Mouse (Mus musculus) embryonic facial prominence, embryonic 10.5 days (tissue): ENCODE measurements around the gene Syde2. TPM values are rescaled to one million over a fixed set of nuclear protein-coding genes. Genes with fewer than 3 reads are reported as not detected.
A peak's percentile ranks its signal among the peaks of the same experiment; 100 is the strongest.
"Not testable (repeated sequence)": the region's sequence is repeated elsewhere in the genome, so short reads cannot be mapped to it uniquely, and the experiment has no call there.

Source experiments
- DNase-seq: peaks from one replicate; pipeline ENCODE4 v3.0.0-alpha.2; 2017; ENCODE audit warnings: low spot score
- H3K27ac ChIP-seq: fragments of 300-500 bp; sonication (generic); replicated peaks from 2 replicates; pipeline ENCODE4 v1.5.1; 2016; ENCODE audit warnings: mild to moderate bottlenecking
- H3K27me3 ChIP-seq: fragments of 300-500 bp; sonication (generic); replicated peaks from 2 replicates; pipeline ENCODE4 v1.6.1; 2016; ENCODE audit warnings: low read depth, mild to moderate bottlenecking; ENCODE audit not compliant: poor library complexity, severe bottlenecking
- H3K36me3 ChIP-seq: fragments of 300-500 bp; sonication (generic); replicated peaks from 2 replicates; pipeline ENCODE4 v1.6.1; 2016; ENCODE audit warnings: mild to moderate bottlenecking, moderate library complexity
- H3K4me1 ChIP-seq: fragments of 300-500 bp; sonication (generic); 2 replicates; pipeline ENCODE4 v1.6.1; 2016
- H3K4me3 ChIP-seq: fragments of 300-500 bp; sonication (generic); 2 replicates; pipeline ENCODE4 v1.5.1; 2016; ENCODE audit warnings: mild to moderate bottlenecking, moderate library complexity
- H3K9me3 ChIP-seq: fragments of 300-500 bp; sonication (generic); 2 replicates; pipeline ENCODE4 v1.6.1; 2016; ENCODE audit warnings: mild to moderate bottlenecking
- WGBS: fragments of 180-500 bp; shearing (Covaris S2); methylation state at CpG from one replicate; pipeline ENCODE4 v1.1.7; 2016; 5-methylcytosine and 5-hydroxymethylcytosine counted together
- polyA plus RNA-seq: library from polyadenylated mRNA; unstranded; fragments of >200 nt; fragmentation: Nextera tagmentation; extraction: Ambion mirVana; gene quantifications from 2 replicates; pipeline ENCODE4 v1.2.1, GENCODE M21; 2016

Syde2 gene
- polyA plus RNA-seq, 1 experiment from 2014 or later = 1.4 TPM

DNA sequence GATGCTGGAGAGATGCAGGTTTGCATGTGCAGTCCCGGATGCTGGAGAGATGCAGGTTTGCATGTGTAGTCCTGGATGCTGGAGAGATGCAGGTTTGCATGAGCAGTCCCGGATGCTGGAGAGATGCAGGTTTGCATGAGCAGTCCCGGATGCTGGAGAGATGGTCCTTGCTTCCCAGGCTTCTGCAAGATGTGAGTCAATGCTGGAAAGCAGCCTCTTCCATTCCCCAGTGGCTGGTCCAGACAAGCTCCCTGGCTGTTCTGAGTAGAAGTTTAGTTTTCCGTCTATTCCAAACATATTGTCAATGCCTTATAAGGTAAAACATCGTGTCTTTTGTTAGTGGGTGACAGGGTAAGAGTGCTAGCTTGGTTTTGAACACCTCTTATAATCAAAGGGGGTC lies 8.9 kb downstream of the Syde2 start:
- H3K9me3 ChIP-seq, H3K4me3 ChIP-seq, H3K27me3 ChIP-seq, H3K4me1 ChIP-seq, H3K27ac ChIP-seq, DNase-seq: not testable (repeated sequence)
- WGBS = 87% methylated on average over 5 of the region's 5 CpGs
- H3K36me3 ChIP-seq = peaks cover 32% of the 10 kb centered on the region

DNA sequence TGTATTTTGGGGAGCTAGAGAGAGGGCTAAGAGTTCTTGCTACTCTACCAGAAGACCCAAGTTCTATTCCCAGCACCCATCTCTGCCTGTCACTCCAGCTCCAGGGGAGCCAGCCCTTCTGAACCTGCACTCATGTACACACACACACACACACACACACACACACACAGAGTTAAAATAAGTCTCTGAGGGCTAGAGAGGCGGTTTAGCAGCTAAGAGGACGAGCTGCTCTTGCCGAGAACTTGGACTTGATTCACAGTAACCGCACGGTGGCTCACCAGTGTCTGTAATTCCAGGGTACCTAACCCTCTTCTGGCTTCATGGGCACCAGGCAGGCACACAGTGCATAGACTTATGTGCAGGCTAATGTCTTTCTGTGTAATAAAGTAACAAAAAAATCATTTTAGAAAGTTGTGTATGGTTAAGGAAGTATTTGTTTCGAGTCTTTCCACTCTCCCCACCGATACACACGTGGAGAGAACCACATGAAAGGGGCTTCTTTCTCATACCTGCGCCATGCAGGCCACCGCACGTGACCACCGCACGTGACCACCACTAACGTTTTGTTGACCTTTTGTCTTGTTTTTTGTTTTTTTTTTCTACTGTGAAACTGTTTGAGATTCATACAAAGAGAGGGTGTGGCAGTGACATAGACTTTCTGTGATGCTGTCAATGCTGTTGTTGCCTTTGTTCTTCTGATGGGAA lies 16.8 kb downstream of the Syde2 start:
- peaks cover 89% of the 10 kb centered on the region for H3K36me3 ChIP-seq
- no peak overlapping the region for H3K27ac ChIP-seq
- WGBS = 93% methylated on average over 14 of the region's 14 CpGs
- H3K4me3 ChIP-seq = no peak overlapping the region
- peaks cover 1% of the 10 kb centered on the region; the same call in 1 of the 2 replicates for H3K4me1 ChIP-seq
- no peaks in the 10 kb centered on the region for H3K9me3 ChIP-seq
- no peaks in the 10 kb centered on the region for H3K27me3 ChIP-seq
- no peak for DNase-seq

DNA sequence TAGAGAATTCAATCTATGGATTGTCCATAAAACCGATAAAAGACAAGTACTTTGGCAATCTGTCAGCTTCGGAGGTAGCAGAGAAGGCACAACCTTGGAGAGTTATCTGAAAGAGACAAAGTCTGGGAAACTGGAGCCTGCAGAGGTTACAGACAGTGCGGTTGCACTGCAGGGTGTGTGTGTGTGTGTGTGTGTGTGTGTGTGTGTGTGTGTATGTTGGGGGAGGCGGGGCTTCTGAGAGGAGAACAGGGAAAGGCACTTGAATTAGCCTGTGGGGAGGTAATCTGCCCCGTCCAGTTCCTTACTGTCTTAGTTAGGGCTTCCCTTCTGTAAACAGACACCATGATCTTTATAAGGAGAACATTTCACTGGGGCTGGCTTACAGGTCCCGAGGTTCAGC lies 20.2 kb downstream of the Syde2 start:
- H3K27ac ChIP-seq = no peak overlapping the region
- no peaks in the 10 kb centered on the region for H3K9me3 ChIP-seq
- no peaks in the 10 kb centered on the region for H3K27me3 ChIP-seq
- H3K4me3 ChIP-seq = no peak overlapping the region
- H3K36me3 ChIP-seq = peaks cover 67% of the 10 kb centered on the region
- WGBS = 79% methylated on average over 6 of the region's 6 CpGs
- H3K4me1 ChIP-seq = peaks cover 21% of the 10 kb centered on the region
- DNase-seq = no peak

DNA sequence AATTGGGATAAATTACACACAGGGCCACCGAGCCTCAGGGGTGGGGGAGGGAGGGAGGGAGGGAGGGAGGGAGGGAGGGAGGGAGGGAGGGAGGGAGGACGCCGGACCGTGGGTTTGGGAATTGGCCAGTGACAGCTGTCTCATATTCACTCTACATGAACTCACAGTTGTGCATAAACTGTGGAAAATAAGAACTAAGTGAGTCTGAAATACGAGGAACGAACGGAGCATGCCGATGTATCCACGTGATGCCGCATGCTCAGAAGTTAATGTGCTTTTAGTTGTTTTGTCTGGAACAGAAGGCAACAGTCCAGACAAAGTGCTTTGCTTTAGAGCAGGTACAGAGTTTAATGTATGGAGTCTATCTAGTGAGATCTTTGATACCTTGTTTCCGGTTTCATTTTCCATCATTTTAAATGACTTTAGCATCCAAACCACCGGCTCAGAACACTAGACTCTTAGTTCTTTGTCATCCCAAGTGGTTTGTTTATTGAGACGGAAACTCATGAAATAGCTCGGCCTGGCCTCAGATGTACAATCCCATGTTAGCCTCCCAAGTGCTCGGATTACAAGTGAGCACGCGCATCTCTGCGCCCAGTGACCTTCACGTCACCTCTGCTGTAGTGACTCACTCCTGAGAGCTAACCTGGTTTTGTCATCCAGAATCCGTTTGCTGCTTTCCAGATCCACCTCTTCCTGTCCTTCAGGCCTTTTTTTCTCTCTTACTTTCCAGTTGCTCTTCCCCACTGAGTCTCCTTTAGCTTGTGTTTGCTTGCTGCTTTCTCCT lies 22.4 kb downstream of the Syde2 start:
- Histone ChIP-seq H3K9me3 (no peaks in the 10 kb centered on the region), H3K4me3 (no peak overlapping the region), H3K4me1 (peaks cover 21% of the 10 kb centered on the region), H3K27me3 (no peaks in the 10 kb centered on the region), H3K27ac (peak overlapping the region; percentile 52), H3K36me3 (peaks cover 66% of the 10 kb centered on the region)
- peak; percentile 52 for DNase-seq
- WGBS = 55% methylated on average over 20 of the region's 20 CpGs

DNA sequence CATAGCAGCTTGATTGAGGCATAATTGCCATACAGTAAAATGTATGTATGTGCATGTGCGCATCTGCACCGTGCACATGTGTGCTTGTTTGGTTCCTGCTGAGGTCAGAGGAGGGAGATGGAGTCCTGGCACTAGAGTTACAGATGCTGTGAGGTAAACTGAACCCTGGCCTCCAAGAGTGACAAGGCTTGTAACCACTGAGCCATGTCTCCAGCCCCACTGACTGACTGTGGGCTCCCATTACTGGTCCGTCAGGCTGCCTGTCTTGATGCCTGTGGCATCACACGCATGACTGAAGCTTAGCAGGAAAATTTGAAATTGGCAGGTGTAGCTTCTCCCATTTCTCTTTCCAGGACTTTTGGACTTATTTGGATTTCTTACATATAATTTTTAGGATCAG lies 23.1 kb downstream of the Syde2 start:
- peak overlapping the region; percentile 52 for H3K27ac ChIP-seq
- no peaks in the 10 kb centered on the region for H3K27me3 ChIP-seq
- H3K4me3 ChIP-seq = no peak overlapping the region
- H3K36me3 ChIP-seq = peaks cover 67% of the 10 kb centered on the region
- H3K4me1 ChIP-seq = peaks cover 21% of the 10 kb centered on the region
- 84% methylated on average over 4 of the region's 4 CpGs for WGBS
- no peaks in the 10 kb centered on the region for H3K9me3 ChIP-seq
- no peak for DNase-seq

DNA sequence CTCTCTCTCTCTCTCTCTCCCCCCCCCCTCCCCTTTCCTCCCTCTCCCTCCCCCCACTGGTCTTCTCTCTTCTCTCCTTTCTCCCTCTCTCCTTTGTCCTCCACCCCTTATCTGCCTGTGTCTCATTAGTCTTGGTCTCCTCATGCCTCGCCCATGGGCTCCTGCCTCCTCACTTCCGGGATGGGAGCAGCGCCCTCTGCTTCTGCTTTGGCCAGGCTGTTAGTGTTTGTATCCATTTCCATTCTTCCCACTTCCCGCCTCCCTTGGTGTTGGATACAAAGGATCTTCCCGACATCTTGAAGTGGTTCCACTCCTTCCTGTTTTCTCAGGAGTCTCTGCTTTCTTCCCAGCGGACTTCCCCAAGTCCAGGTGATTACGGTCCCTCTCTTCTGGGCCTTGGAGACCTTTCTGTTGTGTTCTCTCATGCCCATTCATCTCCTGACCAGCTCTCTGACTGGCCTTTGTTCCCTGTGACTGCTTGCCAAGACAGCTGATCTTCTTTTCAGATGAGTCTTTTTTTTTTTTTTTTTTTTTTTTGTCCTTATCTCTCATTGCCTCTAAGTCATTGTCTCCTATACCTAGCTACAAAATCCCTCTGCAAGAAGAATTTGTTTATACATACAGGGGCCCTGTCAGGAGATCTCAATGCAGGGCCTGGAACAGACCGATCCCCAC lies 24.0 kb downstream of the Syde2 start:
- no peak overlapping the region for H3K4me3 ChIP-seq
- no peak for DNase-seq
- WGBS = 65% methylated on average over 8 of the region's 8 CpGs
- no peaks in the 10 kb centered on the region for H3K9me3 ChIP-seq
- H3K4me1 ChIP-seq = peaks cover 21% of the 10 kb centered on the region
- no peaks in the 10 kb centered on the region for H3K27me3 ChIP-seq
- peaks cover 69% of the 10 kb centered on the region for H3K36me3 ChIP-seq
- peak overlapping the region; percentile 51; the same call in 1 of the 2 replicates for H3K27ac ChIP-seq

DNA sequence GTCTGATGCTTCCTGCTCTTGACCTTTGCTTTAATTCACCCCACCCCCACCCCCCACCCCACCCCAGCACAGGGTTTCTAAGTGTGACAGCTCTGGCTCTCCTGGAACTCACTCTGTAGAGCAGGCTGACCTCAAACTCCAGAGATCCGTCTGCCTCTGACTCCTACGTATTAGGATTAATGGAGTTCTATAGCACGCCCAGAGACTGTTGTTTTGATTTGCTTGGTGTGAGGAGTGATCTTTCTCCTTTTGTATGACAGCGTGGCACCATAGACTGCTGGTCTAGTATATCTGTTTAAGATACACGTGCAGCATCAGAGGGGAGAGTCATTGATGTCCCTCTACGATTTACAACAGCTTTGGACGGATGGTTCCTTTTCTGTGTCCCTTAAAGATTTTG lies 25.8 kb downstream of the Syde2 start:
- no peak overlapping the region for H3K4me3 ChIP-seq
- no peaks in the 10 kb centered on the region for H3K27me3 ChIP-seq
- H3K4me1 ChIP-seq = peaks cover 21% of the 10 kb centered on the region
- H3K27ac ChIP-seq = no peak overlapping the region
- no peak for DNase-seq
- H3K9me3 ChIP-seq = no peaks in the 10 kb centered on the region
- WGBS = 93% methylated on average over 7 of the region's 7 CpGs
- peaks cover 62% of the 10 kb centered on the region for H3K36me3 ChIP-seq

DNA sequence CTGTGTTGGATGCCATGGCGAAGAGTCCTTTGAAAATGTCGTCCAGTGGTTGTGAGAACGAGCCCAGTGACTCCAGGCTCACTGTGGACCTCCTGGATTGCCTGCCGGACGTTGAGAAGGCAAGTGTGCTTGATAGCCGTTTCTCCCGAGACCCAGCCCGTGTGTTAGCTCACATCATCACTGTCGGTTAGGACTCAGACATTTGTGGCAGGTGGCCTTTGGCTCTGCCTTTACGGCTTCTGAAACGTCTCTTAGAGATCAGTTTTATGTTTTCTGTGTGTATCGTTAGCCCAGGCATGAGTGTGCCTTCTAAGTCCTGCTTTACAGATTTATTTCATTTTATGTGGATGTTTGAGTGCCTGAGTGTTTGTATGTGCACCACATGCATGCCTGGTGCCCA lies 26.7 kb downstream of the Syde2 start:
- H3K4me1 ChIP-seq = peaks cover 21% of the 10 kb centered on the region
- H3K27ac ChIP-seq = no peak overlapping the region
- no peak for DNase-seq
- H3K9me3 ChIP-seq = no peaks in the 10 kb centered on the region
- H3K27me3 ChIP-seq = no peaks in the 10 kb centered on the region
- peaks cover 54% of the 10 kb centered on the region for H3K36me3 ChIP-seq
- no peak overlapping the region for H3K4me3 ChIP-seq
- WGBS = 96% methylated on average over 12 of the region's 12 CpGs

DNA sequence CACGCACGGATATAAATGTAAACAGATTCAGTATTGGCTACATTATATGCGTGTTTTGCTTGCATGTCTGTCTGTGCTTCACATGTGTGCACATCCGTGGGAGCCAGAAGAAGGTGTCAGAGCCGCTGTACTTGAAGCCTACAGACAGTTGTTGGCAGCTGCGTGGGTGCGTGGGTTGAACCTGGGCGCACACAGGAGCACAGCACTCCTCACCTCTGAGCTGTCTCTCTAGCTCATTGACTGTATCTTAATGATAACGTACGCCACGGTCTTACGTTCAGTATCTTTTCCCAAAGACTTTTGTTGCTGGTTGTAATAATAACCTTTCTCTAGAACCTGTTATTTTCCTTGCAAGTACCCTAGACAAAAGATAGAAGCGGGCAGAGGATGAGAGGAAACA lies 29.3 kb downstream of the Syde2 start:
- peaks cover 59% of the 10 kb centered on the region for H3K36me3 ChIP-seq
- H3K4me1 ChIP-seq = no peaks in the 10 kb centered on the region
- WGBS = 93% methylated on average over 13 of the region's 13 CpGs
- no peak for DNase-seq
- H3K4me3 ChIP-seq = no peak overlapping the region
- no peaks in the 10 kb centered on the region for H3K27me3 ChIP-seq
- H3K27ac ChIP-seq = no peak overlapping the region
- no peaks in the 10 kb centered on the region for H3K9me3 ChIP-seq

DNA sequence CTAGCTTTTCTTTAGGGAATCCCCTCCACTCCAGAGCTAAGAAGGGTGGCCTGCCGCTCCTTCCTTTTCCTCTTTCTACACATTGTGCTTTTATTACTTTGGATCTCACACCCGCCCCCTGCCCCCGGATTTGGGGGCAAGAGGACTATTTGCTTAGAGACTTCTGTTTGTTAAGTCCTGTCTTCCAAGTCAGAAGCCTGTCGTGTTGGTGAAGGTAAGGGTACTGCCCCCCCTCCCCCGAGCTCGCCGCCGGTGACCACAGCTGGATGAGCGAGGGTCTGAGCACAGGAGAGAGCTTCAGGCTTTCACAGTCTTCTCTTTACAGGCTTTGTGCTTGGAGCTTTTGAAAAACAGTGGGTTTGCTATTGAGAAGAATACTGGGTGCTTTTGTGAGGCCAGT lies 29.9 kb downstream of the Syde2 start:
- Histone ChIP-seq H3K4me1 (no peaks in the 10 kb centered on the region), H3K9me3 (no peaks in the 10 kb centered on the region), H3K27me3 (no peaks in the 10 kb centered on the region), H3K27ac (no peak overlapping the region), H3K4me3 (no peak overlapping the region), H3K36me3 (peaks cover 61% of the 10 kb centered on the region)
- no peak for DNase-seq
- WGBS = 68% methylated on average over 9 of the region's 9 CpGs

DNA sequence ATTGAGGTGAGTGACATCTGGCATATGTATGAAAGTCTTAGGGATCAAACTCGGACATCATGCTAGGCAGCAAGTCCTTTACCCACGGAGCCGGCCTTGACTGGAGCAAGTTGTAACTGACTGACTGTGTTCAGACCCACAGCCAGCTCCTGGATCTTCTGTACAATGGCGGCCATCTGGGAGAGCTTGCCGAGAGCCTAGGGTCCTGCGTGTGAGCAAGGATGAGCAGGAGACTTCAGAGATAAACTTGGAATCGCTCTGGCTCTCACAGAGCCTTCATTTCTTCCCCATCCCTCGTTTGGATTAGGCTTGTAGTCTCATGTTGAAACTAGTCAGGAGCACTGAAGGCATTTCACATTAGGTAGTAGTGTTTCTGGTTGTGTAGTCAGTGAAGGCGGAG lies 34.6 kb downstream of the Syde2 start:
- 92% methylated on average over 9 of the region's 9 CpGs for WGBS
- Histone ChIP-seq H3K27ac (no peak overlapping the region), H3K4me3 (no peak overlapping the region), H3K4me1 (peaks cover 2% of the 10 kb centered on the region), H3K9me3 (no peaks in the 10 kb centered on the region), H3K36me3 (peaks cover 35% of the 10 kb centered on the region), H3K27me3 (no peaks in the 10 kb centered on the region)
- no peak for DNase-seq

DNA sequence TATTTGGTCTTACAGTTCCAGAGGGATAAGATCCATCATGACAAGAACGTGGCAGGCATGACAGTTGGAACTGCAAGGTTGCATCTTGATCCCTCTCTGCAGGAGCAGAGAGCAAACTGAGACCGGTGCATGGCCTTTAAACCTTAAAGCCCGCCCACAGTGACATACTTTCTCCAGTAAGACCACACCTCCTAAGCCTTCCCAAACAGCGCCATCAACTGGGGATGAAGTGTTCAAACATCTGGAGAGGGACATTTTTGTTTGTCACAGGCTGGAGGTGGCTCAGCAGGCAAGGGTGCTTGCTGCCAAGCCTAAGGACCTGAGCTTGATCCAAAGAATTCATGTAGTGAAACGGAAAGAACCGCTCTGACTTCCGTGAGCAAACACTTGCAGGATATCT lies 37.1 kb downstream of the Syde2 start:
- WGBS = 86% methylated on average over 7 of the region's 7 CpGs

More for the DNA sequence above, 37.1 kb downstream of the Syde2 start:
- Histone ChIP-seq H3K4me3 (no peak overlapping the region), H3K27me3 (0 out of 2 replicates have a peak, but pooled peaks cover 5% of the 10 kb centered on the region), H3K9me3 (no peaks in the 10 kb centered on the region), H3K36me3 (peaks cover 28% of the 10 kb centered on the region), H3K27ac (no peak overlapping the region), H3K4me1 (peaks cover 8% of the 10 kb centered on the region)
- no peak for DNase-seq
